Mouse (Mus musculus): Measurements from ENCODE around the gene Hmbs. TPM values are rescaled to one million over a fixed set of nuclear protein-coding genes. Genes with fewer than 3 reads are reported as not detected.
"Not testable (repeated sequence)": the region's sequence is repeated elsewhere in the genome, so short reads cannot be mapped to it uniquely, and the experiment has no call there.

The Hmbs gene
- total RNA-seq (2021) = 10 to 100 TPM; 18.9 to 21.2 TPM
- long read RNA-seq, transcript Hmbs-201 (14 exons, 1,605 nt) = major isoform, 12 of 22 reads
- long read RNA-seq, partial matches to known transcripts = 3 of 22 reads
- long read RNA-seq, other reads (novel, unspliced or antisense) = 7 of 22 reads

DNA sequence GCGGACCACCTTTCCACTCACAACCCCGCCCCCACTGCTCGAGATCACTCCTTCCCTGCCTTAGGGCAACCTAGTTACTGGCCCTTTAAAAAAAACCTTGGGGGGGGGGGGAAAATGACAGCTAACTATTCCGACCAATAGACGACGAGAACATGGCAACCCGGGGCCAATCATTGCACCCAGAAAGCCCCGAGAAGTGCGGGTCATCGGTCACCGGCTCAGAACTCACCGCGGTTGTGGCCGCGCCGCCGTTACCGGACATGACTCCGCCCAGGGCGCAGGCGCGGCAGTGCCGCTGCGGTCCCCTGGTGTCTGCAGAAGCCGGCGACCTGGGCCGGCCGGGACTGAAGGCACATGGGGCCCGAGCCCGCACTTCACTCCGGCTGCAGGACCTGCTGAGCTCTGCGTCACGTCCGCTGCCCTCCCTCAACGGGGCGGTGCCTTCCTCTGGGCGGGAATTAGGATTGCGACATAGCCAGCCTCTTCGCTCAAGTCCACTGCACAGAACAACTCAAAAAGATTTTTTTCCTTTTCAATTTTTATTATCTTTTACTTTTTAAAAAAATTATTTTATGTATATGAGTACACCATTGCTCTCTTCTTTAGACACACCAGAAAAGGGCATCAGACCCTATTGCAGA lies at the start of gene Hmbs:
Hmbs (minus strand) TSS at position 448 of the 641 bp plus-strand sequence.
- peak; percentile 86 to 95 for DNase-seq (ENCODE audit: low spot score in 2 of 2)

DNA sequence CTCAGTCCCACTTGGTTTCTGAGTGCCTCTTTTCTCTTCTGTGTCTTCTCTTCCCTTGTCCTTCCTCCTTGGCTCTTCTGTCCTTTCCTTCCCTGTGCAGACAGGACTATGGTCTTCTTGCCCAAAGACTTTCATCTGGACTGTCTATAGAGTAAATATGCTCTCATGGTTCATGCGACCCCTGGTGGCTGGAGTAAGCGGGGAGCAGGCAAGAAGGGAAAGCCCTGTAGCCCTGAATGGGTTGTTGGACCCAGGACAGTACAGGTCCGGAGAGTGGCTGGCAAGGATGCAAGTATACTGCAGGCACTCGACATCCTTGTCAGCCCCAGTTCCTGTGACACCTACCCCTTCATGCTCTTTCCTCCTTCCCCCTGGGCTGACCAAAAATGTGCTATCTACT lies 47.4 kb upstream of the Hmbs start:
- DNase-seq (ENCODE audit: low spot score in 2 of 2) = peak; percentile 36 to 76

DNA sequence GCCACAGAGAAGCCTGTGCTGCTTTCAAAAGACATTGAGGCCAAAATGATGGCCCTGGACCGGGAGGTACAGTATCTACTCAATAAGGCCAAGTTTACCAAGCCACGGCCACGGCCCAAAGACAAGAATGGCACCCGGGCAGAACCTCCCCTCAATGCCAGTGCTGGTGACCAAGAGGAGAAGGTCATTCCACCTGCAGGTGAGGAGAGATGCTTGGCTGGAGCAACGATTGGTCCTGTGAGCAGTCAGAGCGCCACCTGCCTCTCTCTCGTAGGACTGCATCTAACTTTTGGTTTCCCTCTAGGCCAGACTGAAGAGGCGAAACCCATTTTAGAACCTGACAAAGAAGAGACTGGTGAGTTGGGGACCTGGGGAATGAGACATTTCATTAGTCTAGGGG lies 45.2 kb upstream of the Hmbs start:
- DNase-seq (ENCODE audit: low spot score in 2 of 2) = peak in 1 of 2 experiments; percentile 55

DNA sequence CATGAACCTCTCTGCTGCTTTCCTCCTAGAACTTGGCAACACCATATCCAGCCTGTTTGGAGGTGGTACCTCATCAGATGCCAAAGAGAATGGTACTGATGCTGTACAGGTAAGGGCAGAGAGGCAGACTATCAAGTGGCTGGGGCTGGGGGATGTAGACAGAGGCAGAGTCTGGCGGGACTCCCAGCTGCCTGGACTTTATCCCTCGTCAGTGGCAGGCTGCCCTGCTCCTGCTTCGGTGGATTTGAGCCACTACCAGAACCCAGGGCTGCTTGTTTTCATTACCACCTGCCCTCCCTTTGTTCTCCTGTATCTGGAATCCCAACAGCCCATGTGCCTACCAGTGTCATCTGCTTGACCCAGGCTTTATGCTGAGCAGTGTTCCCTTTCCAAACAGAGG lies 43.2 kb upstream of the Hmbs start:
- no peak for DNase-seq (ENCODE audit: low spot score in 2 of 2)

DNA sequence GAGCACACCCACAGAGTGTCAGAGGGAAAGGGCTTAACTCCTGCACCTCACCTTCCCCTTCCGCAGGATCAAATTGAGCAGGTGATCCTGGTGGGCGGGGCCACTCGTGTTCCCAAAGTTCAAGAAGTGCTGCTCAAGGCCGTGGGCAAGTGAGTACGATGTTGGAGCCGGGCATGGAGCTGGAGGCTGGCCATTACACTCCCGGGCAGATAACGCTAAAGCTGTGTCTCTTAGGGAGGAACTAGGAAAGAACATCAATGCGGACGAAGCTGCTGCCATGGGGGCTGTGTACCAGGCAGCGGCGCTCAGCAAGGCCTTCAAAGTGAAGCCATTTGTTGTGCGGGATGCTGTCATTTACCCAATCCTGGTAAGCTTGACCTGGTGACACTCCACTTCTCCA lies 40.6 kb upstream of the Hmbs start:
- DNase-seq (ENCODE audit: low spot score in 2 of 2) = no peak

DNA sequence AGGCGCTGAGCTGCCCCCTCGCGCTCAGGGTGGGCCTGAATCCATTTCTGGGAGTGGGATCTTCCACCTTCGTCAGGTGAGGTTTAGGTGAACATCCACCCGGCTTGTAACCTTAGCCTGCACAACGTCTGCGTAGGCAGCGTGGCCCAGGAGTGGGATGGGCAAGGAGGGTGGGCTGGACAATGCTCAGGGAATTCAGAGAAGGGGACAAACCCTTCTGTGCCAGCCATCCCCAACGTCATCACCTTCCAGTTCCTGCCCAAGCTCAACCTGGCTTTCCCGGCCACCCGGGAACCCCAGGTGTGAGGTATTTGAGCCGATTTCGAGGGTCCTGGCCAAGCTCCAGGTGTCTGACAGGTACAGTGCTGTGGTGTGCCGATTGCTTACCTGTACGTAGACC lies 35.8 kb upstream of the Hmbs start:
- peak in 1 of 2 experiments; percentile 28 for DNase-seq (ENCODE audit: low spot score in 2 of 2)

DNA sequence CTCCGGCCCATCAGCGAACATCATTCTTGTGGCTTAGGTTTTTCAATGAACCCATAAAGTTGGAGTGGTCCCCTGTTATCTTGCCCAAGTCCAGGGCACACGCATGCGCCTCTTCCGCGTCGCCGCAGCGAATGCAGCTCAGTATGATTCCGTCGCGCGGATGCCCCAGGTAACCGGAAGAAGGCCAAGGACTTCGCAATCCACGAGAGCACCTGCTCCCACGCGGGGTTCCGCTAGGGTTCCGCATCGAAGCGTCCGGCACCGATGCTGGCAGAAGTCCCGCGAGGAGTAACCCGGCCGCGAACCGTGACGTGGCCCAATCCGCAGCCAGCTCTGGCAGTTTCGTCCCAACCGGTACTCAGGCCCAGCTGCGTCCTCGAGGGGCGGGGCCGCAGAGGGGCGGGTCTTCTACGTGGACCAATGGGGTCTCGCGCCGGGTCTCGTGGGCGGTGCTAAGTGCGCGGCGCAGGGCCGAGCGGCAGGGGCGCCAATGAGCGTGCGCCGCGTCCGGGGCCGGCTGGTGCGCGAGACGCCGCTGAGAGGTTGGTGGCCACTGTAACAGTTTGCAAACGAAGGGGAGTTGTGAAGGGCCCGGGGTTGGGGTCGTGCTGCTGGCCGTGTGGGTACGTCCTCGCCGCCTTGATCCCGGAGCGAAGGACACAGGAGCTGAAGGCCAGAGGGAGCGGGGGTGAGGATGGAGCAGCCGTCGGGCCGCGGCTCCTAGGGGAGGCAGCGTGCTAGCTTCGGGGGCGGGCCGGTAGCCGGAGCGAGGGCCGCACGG lies 35.2 kb upstream of the Hmbs start, which contains the start of gene Hyou1:
Hyou1 (plus strand) TSS at position 437 of the 781 bp plus-strand sequence.
- DNase-seq (ENCODE audit: low spot score in 2 of 2) = peak; percentile 99

DNA sequence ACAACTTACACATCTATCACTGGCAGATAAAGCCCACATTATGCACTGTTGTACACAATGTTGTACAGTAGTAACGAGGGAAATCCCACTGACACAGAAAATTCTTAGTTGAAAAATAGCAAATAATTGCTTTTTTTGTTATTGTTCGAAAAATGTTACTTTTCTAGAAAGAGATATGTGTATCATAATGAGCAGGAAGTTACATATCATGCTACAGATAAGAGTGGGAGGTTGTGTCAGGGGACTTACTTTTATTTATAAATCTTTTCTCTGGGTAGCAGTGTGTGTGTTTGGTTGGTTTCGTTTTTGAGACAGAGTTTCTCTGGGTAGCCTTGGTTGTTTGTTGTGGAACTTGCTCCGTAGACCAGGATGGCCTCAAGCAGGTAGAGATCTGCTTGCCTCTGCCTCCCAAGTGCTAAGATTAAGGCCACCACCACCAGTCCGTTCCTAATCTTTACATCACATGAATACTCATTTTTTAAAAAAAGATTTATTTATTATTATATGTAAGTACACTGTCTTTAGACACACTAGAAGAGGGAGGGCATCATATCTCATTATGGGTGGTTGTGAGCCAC lies 34.2 kb upstream of the Hmbs start:
- DNase-seq (ENCODE audit: low spot score in 2 of 2) = no peak

DNA sequence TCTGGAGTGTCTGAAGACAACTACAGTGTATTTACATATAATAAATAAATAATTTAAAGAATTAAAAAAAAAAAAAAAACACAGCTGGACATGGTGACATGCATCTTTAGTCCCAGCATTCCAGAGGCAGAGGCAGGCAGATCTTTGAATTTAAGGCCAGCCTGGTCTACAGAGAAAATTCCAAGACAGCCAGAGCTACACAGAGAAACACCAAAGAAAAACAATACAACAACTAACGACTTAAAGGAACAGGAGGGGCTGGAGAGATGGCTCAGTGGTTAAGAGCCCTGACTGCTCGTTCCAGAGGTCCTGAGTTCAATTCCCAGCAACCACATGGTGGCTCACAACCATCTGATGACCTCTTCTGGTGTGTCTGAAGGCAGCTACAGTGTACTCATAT lies 33.3 kb upstream of the Hmbs start:
- not testable (repeated sequence) for DNase-seq (ENCODE audit: low spot score in 2 of 2)

DNA sequence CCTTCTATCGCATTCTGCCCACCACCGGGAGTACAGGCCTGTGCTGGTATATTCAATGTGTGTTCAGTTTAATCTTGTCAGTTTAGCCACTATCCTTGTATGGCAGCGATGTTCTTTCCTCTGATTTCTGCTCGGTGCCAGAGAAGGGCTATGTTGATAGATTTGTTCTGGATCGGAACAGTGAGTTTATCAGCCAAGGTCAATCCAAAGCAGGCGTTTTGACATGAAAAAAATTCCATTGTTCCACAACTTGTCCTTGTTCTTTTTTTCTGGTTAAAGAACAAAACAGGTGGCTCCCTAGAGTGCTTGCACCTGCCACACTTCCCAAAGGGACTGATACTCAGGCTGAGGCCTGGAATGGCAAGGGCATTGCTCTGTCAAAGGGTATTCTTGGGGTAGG lies 32.1 kb upstream of the Hmbs start:
- DNase-seq (ENCODE audit: low spot score in 2 of 2) = no peak

DNA sequence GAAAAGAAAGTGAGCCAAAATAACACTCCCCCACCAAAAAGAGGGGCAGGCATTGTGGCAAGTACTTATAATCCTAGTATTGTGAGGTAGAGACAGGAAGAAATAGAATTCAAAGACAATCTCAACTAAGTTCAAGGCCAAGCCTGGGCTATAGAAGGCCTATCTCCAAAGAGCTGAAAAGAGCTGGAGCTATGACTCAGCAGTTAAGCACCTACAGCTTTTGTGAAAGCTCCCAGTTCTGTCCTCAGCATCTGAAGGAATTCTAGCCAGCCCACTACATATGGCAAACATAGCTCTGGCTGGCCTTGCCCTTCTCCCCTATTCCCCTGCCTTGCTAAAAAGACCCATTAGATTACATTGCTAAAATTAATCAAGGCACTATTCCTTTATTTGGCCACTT lies 29.4 kb upstream of the Hmbs start:
- DNase-seq (ENCODE audit: low spot score in 2 of 2) = no peak

DNA sequence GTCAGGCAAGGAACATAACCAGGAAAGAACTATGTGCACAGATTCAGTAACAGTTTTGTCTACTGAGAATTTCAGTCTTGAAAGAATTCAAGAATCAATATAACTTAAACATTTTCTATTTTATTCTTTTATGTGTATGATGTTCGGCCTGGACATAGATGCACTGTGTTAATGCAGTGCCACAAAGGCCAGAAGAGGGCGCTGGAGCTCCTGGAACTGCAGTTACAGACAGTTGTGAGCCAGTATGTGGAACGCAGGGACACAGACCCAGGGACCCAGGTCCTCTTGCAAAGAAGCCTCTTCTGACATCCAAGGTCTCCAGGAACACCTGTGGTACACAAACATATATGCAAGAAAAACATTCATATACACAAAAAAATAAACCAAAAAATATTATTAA lies 20.5 kb upstream of the Hmbs start:
- no peak for DNase-seq (ENCODE audit: low spot score in 2 of 2)

DNA sequence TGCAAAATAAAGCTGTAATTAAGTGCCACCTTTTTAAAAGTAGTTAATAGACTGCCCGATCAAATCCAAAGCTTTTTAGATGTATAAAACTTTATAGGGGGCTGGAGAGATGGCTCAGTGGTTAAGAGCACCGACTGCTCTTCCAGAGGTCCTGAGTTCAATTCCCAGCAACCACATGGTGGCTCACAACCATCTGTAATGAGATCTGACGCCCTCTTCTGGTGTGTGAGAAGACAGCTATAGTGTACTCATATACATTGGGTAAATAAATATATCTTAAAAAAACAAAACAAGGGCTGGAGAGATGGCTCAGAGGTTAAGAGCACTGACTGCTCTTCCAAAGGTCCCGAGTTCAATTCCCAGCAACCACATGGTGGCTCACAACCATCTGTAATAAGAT lies 17.9 kb upstream of the Hmbs start:
- not testable (repeated sequence) for DNase-seq (ENCODE audit: low spot score in 2 of 2)

DNA sequence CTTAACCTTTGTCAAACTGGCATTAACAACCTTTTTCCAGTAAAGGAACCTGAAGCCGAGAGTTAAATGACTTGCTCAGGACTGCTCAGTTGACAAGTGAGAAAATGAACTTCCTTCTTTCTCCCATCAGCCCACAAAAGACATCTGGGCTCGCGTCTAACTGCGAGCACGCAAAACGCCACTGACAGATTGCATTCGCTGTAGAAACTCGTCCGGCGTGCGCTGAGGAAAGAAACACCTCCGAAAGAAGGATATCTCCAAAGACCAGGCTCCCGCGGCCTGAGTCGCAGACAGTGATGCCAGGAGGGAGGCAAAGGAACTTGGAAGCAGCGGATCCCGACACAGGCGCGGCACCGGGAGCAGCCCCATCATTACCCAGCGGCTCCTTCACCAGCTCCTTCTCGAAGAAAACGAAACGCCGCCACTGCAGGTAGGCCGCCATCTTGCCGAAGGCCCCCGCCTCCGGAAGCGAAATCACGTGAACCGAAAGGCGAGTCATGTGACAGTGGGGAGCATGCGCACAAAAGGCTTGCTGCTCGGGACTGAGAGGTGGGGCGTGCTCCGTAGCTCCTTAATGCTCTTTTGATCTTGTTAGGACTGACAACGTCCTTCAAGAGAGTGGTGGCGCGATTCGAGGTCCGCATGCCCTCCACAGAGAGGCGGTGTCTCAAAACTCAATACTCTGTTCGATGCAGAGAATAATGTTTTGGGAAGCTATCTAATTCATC lies 17.3 kb upstream of the Hmbs start, which contains the start of gene Vps11:
Vps11 (minus strand) TSS at position 481 of the 728 bp plus-strand sequence.
- peak; percentile 87 to 95 for DNase-seq (ENCODE audit: low spot score in 2 of 2)

DNA sequence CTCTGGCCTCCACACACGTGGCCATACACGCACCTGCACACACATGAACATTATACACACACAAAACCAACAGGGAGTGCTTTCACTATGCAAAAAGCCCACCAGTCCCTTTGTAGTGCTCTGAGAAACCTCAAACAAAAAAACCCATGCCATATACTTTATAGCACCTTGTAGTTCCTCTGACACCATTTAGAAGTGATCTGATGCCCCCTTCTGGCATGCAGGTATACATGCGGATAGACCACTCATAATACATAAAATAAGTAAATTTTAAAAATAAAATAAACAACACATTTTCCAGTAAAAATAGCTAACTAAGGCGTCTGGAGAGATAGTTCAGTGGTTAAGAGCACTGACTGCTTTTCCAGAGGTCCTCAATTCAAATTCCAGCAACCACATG lies 13.2 kb upstream of the Hmbs start:
- no peak for DNase-seq (ENCODE audit: low spot score in 2 of 2)

DNA sequence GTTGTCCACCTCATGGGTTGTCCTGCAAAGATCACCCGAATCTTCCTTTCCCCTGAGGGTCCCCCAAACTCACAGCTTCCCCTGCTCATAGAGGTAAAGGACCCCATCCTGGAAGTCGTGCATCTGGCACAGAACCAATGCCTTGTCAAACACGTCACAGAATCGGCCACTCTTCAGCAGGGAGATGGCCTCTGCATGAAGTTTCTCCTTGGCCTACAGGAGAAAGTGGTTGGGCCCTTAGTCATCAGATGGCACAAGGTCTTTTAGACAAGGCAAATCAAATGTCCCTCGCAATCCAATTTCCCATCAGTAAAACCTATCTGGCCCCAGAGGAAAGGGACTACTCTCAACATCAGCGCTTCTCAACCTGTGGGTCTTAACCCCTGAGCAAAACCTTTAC lies 9.1 kb upstream of the Hmbs start:
- no peak for DNase-seq (ENCODE audit: low spot score in 2 of 2)

DNA sequence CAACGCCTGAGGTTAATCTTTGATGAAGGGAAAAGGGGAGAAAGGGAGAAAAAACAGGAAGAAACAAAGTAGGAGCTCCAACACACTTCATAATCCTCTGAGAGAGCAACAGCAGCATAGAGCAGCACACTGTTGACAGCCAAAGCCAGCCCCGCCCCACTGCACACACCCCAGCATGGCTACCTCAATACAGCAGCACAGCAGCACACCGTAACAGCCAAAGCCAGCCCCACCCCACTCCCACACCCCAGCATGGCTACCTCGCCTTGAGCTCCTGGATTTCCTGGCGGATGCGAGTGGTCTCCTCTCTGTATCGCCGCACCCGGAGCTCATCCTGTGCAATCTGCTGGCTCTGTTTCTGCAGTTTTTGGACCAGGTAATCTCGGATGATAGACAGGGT lies 8.3 kb upstream of the Hmbs start:
- DNase-seq (ENCODE audit: low spot score in 2 of 2) = no peak

DNA sequence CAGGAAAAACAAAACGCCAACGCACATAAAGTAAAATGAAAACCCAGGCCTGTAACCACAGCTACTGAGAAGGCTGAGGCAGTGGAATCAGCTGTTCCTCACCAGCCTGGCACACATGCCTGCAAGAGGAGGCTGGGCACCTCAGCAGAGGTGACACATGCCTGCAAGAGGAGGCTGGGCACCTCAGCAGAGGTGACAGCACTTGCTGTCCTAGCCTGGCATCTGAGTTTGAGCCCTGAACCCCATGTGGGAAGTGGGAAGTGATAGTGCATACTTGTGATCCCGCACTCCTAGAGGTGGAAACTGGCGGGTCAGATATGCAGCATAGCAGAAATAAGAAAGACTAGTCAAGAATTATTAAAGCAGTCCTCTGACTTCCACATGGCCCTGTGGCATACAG lies 7.4 kb upstream of the Hmbs start:
- peak in 1 of 2 experiments; percentile 38 for DNase-seq (ENCODE audit: low spot score in 2 of 2)

DNA sequence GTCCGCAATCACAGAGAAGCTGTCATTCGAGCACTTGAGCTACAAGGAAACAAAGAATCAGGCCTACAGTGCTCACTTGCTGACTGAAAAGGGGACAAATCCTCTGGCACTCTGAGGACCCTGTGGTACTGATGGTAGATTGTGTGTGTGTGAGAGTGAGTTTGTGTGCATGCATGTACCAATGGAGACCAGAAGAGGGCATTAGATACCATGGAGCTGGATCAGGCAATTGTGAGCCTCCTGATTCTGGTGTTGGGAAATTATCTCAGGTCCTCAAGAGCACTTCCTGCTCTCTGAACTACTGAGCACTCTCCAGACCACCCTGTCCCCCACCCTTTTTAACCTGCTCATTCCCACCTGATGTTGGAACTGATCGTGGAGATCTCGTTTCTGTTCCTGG lies 4.5 kb upstream of the Hmbs start:
- DNase-seq (ENCODE audit: low spot score in 2 of 2) = no peak

DNA sequence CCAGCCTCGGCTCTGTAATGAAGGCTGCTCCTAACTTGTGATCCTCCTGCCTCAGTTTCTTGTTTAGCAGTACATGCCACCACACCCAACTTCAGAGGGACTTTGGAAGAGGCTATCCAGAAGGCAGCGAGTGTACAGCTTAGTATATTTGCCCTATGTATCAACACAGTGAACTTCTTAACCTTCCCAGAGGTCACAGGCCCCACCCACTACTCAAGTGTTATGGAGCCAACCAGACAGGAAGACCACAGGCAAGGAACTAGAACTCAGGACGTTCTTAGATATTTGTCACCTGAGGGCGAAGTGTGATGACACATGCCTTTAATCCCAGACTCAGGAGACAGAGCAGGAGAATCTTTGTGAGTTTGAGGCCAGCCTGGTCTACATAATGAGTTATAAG lies 3.6 kb upstream of the Hmbs start:
- DNase-seq (ENCODE audit: low spot score in 2 of 2) = no peak

DNA sequence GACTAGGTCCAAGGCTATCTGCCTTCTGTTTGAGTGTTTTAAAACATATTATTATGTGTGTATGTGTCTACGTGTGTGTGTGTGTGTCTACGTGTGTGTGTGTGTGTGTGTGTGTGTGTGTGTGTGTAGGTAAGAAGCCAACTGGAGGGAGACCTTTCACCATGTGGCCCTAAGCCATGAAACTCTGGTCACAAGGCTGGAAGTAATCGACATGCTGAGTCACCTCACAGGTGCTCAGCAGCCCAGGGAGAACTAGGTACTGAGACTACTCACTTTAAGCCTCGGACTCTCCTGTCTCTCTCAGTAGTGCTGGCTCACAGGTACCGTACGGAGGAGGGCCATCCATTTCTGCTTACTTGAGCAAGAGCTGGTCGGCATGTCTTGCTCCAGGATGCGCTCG lies 3.1 kb upstream of the Hmbs start:
- DNase-seq (ENCODE audit: low spot score in 2 of 2) = no peak

All from layer of hippocampus, adult 18-20 months (tissue).